Mouse (Mus musculus) hindbrain, embryonic 10.5 days (tissue): ENCODE measurements around the gene Olfr559. TPM values are rescaled to one million over a fixed set of nuclear protein-coding genes. Genes with fewer than 3 reads are reported as not detected.

Experiments used
- polyA plus RNA-seq: library from polyadenylated mRNA; unstranded; fragments of >200 nt; fragmentation: Nextera tagmentation; extraction: Ambion mirVana; gene quantifications from 2 replicates; pipeline ENCODE4 v1.2.1, GENCODE M21; 2016

Gene Olfr559
- polyA plus RNA-seq, 1 experiment from 2014 or later, result not detected

Other genes with a start within 250 kb of the Olfr559 start
- 0.40 and 0.67 TPM in 2 replicates for gene Olfr543, start 245.8 kb downstream of the Olfr559 start, polyA plus RNA-seq
- gene Olfr544, start 239.2 kb downstream of the Olfr559 start, polyA plus RNA-seq, result 0.06 and 0.10 TPM in 2 replicates
- 0.11 and 0.29 TPM in 2 replicates for gene Olfr545, start 227.9 kb downstream of the Olfr559 start, polyA plus RNA-seq
- gene Olfr547, start 192.7 kb downstream of the Olfr559 start, polyA plus RNA-seq, result not detected in 2 replicates
- gene Olfr548-ps1, start 186.6 kb downstream of the Olfr559 start, polyA plus RNA-seq, result not detected in 2 replicates
- gene Olfr549, start 177.6 kb downstream of the Olfr559 start, polyA plus RNA-seq, result not detected in 2 replicates
- gene Trim21, start 162.0 kb downstream of the Olfr559 start, polyA plus RNA-seq, result 0.37 and 0.42 TPM in 2 replicates
- not detected in 2 replicates for gene Olfr550, start 156.0 kb downstream of the Olfr559 start, polyA plus RNA-seq
- gene Olfr551, start 135.6 kb downstream of the Olfr559 start, polyA plus RNA-seq, result not detected in 2 replicates
- not detected in 2 replicates for gene Olfr552, start 129.7 kb downstream of the Olfr559 start, polyA plus RNA-seq
- not detected in 2 replicates for gene Olfr553, start 109.3 kb downstream of the Olfr559 start, polyA plus RNA-seq
- not detected in 2 replicates for gene Olfr554, start 89.1 kb downstream of the Olfr559 start, polyA plus RNA-seq
- not detected in 2 replicates for gene Olfr555, start 68.7 kb downstream of the Olfr559 start, polyA plus RNA-seq
- not detected in 2 replicates for gene Olfr556, start 62.6 kb downstream of the Olfr559 start, polyA plus RNA-seq
- 9.6 and 9.9 TPM in 2 replicates for gene Trim68, start 40.2 kb downstream of the Olfr559 start, polyA plus RNA-seq
- gene Olfr557, start 31.6 kb downstream of the Olfr559 start, polyA plus RNA-seq, result not detected in 2 replicates
- gene Olfr558, start 25.3 kb downstream of the Olfr559 start, polyA plus RNA-seq, result 0.06 and 0.10 TPM in 2 replicates
- not detected in 2 replicates for gene Olfr33, start 8.4 kb downstream of the Olfr559 start, polyA plus RNA-seq
- gene Olfr560, start 31.9 kb upstream of the Olfr559 start, polyA plus RNA-seq, result not detected in 2 replicates
- 0.07 TPM in 1 of 2 replicates, not detected in the other for gene Olfr78, start 32.0 kb upstream of the Olfr559 start, polyA plus RNA-seq
- gene Olfr561, start 43.7 kb upstream of the Olfr559 start, polyA plus RNA-seq, result 0.24 TPM in 1 of 2 replicates, not detected in the other
- gene Olfr564, start 76.0 kb upstream of the Olfr559 start, polyA plus RNA-seq, result not detected in 2 replicates
- gene Olfr566, start 131.3 kb upstream of the Olfr559 start, polyA plus RNA-seq, result not detected in 2 replicates
- not detected in 2 replicates for gene Olfr568, start 149.6 kb upstream of the Olfr559 start, polyA plus RNA-seq
- gene Olfr569, start 163.4 kb upstream of the Olfr559 start, polyA plus RNA-seq, result not detected in 2 replicates
- not detected in 2 replicates for gene Olfr570, start 167.1 kb upstream of the Olfr559 start, polyA plus RNA-seq
- 0.03 TPM in 1 of 2 replicates, not detected in the other for gene Olfr571, start 190.0 kb upstream of the Olfr559 start, polyA plus RNA-seq
- gene Olfr572, start 196.9 kb upstream of the Olfr559 start, polyA plus RNA-seq, result not detected in 2 replicates
- gene Olfr573-ps1, start 215.1 kb upstream of the Olfr559 start, polyA plus RNA-seq, result not detected in 2 replicates
- not detected in 2 replicates for gene Olfr574, start 221.0 kb upstream of the Olfr559 start, polyA plus RNA-seq
- not detected in 2 replicates for gene Olfr575, start 231.3 kb upstream of the Olfr559 start, polyA plus RNA-seq
- not detected in 2 replicates for gene Olfr576, start 235.2 kb upstream of the Olfr559 start, polyA plus RNA-seq
- not detected in 2 replicates for gene Olfr577, start 248.5 kb upstream of the Olfr559 start, polyA plus RNA-seq